Mouse (Mus musculus) heart, postnatal 0 days (tissue): ENCODE results near the gene BC052040.

Experiments used
- CTCF ChIP-seq: IDR thresholded peaks from 2 replicates; pipeline ENCODE4 v1.5.1; 2016; ENCODE audit warnings: antibody characterized with exemption, control low read depth, low read depth
- EP300 ChIP-seq: IDR thresholded peaks from 2 replicates; pipeline ENCODE4 v1.6.1; 2016; ENCODE audit warnings: antibody characterized with exemption, low read depth

DNA sequence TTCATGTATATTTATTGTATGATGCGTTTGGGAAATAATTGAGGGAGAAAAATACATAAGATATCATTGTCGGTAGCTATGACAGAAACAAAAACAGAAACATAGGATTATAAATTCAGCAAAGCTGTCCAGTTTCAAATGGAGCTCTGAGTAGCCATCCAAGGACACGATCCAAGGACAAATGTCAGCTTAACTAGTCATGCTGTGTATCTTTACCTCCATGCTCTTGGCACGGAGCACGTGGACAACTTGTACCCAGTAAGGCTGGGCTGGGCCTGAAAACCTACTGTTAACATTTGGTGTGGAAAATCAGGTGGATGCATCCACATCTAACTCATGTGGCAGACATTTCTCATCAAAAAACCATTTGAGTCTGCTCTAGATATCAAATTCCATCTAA, 41.8 kb upstream of the BC052040 start:
- no peak for TF ChIP-seq EP300
- no peak for TF ChIP-seq CTCF
